Mouse (Mus musculus) megakaryocyte, adult 5-6 weeks (primary cell): ENCODE measurements around the gene Dnah2. TPM values are rescaled to one million over a fixed set of nuclear protein-coding genes. Genes with fewer than 3 reads are reported as not detected.
A peak's percentile ranks its signal among the peaks of the same experiment; 100 is the strongest.
"Not testable (repeated sequence)": the region's sequence is repeated elsewhere in the genome, so short reads cannot be mapped to it uniquely, and the experiment has no call there.

Source experiments
- ATAC-seq: 2 replicates; pipeline ENCODE4 v1.8.0; 2016; ENCODE audit warnings: mild to moderate bottlenecking, inconsistent platforms; ENCODE audit not compliant: poor library complexity, severe bottlenecking
- total RNA-seq, 2 experiments: library from RNA; stranded (forward) in 1 of 2; stranded (reverse) in 1 of 2; fragments of 153-499, 151-499 nt in 1 of 2; fragments of 221-1000, 200-1000 nt in 1 of 2; gene quantifications; 2 replicates each; pipeline versions ENCODE4 v1.2.3 to v1.2.4; 2015 to 2017

The Dnah2 gene
- total RNA-seq, 2 experiments from 2014 or later = 0.54 to 2.1 TPM

DNA sequence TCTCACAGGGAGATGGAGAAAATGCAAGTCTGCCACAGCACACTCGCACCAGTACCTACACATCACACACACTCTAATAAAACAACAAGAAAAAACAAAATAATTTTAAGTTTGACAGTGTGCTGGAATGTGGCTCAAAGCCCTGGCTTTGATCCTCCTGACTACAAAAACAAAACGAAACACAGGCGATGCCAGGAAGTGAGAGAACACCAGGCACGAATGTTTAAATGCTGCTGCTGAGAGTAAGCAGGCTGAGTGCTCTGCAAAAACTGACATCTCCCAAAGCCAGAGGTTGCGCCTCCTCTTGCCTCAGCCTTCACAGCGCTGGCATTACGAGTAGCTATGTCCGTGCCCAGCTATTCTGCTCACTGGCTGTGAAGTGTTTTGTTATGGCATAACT is 16.2 kb upstream of the Dnah2 start:
- ATAC-seq = no peak

DNA sequence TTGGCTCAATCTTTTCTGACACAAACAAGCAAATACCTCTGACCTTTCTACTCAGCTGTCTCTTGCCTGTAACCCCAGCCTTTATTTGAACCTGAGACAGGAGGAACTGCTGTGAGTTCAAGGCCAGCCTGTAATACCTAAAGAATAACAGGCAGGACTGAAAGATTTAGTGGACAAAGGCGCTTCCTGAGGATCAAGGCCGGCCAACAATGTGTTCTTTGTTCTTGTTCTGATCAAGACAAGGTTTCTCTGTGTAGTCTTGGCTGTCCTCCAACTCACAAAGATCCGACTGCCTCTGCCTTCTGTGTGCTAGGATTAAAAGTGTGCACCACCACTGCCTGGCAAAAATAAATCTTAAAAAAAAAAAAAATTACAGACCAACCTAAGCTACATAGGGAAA is 15.5 kb upstream of the Dnah2 start:
- no peak for ATAC-seq

DNA sequence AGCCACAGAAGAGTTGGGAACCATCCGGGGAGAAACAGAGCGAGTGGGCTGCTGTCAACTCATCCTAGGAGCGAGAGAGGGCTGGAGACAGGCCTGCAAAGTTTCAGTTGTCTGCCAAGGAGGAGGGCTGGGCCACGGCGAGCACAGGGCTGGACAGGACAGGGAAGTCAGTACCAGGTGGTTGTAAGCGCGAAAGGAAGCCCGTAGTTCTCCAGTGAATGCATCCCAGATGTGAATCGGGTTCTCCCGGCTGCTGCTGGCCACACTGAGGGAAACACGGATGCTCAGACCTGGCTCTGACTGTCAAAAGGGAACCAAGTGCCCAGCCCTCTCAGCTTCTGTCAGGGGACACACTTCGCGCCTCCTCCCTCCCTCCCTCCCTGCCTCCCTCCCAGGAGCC is 14.5 kb upstream of the Dnah2 start:
- ATAC-seq = no peak

DNA sequence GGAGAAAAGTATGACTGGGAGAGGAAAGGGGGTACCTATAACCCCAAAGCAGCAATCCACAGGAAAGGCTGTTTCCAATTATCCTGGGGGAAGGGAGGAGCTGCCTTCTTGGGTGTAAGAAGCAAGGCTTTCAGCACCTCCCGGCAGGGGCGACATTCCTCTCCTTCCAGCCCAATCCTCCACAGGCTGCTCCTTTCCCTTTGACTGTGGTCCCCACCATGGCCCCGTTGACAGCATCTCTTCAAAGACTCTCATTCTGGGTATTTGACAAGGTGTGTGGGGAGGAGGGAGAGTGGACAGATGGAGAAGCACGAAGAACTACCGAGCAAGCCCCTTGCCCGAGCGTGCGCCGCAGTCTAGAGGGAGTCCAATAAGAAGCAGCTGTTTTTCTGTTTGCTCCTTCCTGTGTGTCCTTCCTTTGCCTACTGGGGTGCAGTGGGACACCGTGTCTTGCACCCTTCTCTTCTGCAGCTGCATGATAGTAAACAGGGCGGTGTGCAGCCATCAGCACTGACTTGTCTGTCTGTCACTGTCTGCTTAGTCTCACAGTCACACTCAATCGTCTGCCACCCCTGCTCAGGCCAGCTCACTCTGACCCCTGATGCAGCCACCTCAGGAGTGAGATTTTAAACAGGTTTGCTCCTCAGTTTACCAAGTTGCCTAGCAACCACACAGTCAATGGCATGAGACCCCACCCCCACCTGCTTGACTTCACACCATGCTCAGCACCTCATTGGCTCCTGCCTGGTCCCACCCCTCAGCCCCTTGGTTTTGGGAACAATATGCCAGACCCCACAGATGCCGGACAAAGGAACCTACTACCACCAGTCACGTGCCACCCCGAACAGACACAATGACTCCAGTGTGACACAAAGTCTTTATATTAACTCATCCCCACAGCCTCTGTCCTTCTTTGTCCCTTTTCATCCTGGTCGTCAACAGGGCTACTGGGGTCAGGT is 12.3 kb upstream of the Dnah2 start:
- ATAC-seq = no peak

DNA sequence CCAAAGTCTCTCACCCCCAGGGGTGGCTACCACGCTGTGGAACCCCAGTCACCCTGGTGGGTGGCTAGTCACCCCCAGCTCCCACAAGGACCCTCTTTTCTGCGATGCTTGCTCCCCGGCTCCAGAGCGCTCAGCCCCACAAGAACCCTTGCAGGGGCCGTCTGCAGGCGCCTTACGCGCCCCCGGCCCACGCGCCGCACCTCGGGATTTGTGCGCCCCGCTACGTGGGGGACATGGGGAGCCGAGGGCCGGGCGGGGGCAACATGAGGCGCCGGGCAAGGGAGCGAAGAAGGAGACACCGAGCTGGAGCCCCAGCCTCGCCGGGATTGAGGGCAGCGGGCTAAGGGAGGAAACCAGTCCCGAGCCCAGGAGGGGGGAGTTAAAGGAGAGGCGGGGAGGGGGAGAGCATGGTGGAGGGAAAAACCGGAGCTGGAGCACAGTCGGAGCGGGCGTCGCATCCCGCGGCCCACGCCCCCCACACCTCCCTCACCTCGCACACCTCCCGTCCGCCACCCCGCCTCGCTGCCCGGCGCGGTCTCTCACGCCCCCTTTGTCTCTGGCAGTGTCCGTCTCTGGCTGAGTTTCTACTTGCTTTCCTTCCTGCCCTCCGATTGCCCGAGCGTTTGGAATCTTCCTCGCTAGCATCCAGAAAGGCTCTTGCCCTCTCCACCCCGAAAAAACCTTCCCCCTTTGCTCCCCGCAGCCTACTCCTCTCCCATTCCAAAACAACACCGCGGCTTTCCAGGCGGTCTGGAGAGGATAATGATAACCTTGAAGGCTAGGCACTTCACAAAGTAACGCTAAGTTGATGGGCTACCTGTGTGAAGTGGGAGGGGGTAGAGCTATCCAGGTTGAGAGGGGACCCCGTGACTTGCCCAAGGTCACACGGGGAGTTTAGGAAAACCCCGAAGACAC is 11.2 kb upstream of the Dnah2 start, which contains the start of gene Efnb3:
TSS of gene Efnb3 (minus strand) at position 355 of the 915 bp plus-strand sequence.
- ATAC-seq = no peak

DNA sequence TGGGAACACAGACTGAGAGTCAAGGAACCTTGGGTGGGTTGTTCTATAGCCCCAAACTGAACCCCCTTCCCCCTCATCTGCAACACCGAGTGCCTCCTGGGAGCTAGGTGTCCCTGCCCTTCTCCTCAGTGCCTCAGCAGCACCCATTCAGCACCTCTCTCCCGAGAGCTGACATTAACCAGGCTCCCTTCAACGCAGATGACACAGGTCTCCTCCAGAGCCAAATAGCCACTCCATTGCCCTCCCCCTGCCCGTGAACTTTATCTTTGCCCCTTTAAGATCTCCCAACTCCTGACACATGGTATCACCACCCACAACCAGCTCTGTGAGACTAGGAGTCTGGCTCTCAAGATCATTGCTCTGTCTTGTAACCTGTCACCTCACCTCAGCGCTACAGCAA is 10.3 kb upstream of the Dnah2 start:
- ATAC-seq = no peak

DNA sequence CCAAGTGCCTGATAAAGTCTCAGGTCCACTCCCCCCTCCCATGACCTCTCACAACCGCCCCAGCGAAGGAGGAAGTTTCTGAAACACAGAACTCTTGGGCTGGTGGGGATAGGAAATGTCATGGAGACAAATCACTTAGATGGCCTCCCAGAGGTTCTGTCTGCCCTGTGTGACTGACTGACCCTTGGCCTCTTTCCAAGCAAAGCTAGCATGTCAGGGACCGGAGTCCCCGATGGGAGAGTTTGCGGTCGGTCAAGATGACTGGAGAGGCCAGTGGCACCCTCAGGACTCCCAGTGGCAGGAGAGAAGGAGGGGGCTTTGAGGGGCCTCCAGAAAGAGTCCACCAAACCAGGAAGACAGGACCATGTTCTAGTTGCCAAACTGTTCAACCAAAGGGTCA is 9.8 kb upstream of the Dnah2 start:
- ATAC-seq = no peak

DNA sequence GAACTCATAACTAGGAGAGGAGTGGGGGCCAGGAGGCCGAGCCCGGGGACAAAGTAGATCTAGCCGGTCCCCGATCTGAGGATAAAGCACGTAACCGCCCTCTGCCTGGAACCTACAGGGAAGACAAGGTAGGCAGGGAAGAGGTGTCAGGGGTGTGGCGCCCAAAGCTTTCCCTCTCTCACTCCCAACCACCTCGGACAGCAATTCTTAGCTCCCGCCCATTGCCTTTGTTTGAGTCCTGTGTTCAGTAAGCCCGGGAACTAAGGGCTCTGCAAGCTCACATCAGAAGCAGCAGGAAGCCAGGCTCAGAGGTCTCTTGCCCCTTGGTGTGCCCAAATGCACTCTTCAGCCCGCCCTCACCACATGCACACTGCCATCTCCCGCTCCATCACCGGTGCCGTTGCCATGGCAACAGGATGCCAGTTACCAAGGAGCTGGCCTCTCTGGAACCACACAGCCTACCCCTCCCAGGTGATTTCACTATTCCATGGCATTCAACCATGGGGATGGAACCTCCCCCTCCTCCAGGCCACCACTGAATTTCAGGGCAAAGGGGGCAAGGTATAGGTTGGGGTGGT is 8.6 kb upstream of the Dnah2 start:
- no peak for ATAC-seq

DNA sequence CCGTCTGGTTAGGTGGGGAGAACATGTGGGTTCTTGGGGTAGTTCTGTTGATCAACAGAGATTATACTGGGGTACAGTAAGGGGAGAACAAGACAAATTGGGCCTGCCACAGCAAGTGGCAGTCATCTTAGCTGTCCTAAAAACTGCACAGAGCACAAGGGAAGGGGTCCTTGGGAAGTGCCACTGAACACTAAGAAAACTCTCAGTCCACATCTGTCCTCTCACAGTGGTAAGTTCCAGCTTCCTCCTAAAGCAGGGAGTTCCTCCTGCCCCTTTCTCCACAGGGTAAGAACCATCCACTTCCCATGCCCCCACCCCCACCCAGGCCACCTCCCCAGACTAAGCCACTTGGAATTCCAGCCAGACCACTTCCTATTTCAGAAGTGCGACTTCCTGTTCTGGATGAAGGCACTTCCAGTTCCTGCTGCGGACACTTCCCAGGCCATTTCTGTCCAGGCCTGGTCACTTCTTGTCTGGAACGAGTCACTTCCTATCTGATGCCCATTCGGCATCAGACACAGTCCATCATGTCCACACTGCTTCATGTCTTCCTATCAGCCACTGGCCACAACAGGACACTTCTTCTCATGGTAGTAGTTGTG is 5.7 kb upstream of the Dnah2 start:
- no peak; the same call in 1 of the 2 replicates for ATAC-seq

DNA sequence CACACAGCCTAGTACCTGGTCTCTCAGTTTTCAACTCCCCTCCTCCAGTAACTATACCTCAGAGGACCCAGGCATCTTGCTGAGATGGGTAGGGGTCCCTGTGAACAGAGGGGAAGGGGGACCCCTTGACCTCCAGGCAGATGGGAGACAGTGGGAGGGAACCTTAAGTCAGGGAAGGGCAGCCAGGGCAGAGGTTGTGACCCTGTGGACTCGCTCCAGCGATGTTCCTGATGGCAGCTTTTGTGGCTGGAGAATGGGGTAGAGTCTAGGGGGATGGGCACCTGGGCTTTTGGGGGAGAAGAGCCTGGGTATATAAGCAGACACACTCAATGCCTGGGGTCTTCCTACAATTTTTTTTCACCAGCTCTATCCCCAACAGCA is 4.4 kb upstream of the Dnah2 start:
- no peak for ATAC-seq

DNA sequence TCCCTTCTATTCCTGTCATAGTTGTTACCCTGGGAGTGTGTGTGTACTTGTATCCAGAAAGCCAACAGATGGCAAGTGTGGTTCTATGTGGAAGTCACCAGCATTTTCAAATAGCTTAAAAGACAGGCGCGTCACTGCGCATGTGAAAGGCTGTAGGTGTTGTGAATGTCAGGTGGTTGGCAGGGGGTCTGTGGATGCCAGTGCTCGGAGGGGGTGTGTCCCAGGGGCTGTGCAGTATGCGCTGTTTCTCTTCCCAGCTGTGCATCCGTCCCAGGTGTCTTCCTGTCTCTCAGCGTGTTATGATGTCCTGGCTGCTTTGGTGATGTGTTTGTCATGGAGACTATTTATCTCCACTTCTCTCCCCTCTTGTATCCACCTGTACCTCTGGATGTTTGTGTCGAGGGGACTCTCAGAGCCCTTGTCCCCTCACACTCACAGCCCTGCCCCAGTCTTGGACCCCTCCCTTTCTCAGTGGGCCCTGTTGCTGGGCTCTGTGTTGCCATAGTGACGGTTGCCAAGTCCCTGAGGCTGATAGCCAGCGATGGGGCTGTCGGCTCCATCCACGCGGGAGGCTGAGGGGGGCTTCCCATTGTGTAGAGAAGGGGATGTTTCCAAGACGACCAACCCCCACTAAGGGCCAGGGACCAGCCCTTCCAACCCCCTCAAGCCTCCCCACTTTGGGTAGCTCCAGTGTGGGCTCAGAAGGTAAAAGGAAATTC is 3.9 kb upstream of the Dnah2 start:
- ATAC-seq = no peak

DNA sequence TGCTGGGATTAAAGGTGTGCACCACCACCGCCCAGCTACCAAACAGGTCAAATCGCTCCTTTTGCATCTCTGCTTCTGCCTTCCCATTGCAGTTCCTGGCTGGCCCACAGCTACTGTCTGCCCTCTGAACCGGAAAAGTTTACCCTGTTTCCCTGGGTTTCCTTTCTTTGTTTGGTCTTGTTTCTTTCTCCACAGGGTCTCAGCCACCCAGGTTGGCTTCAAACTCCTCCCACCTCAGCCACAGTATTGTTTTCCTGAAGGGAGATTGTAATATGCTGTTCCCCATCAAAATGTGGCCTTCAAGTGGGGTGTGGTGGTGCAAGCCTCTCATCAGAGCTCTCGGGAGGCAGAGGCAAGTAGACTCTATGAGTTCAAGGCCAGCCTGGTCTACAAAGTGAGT is 2.4 kb upstream of the Dnah2 start:
- no peak for ATAC-seq

DNA sequence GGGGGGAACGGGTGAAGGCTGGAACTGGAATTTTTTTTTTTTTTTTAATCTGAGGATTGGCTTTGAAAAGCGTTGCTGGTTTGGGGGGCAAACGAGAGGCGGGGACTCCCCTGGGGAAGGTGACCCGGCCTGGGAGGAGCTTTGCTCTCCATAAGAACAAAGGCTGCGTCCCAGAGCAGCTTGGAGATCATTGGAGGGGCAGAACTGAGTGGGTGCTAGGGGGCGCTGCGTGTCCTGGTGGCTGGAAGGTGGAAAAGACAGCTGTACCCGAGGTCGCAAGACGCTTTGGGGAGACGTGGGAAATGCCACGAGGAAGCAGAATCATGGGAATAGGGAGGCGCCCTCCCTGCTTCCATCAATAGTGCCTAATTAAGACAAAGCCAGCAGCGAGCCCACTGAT is 1.8 kb downstream of the Dnah2 start:
- no peak for ATAC-seq

DNA sequence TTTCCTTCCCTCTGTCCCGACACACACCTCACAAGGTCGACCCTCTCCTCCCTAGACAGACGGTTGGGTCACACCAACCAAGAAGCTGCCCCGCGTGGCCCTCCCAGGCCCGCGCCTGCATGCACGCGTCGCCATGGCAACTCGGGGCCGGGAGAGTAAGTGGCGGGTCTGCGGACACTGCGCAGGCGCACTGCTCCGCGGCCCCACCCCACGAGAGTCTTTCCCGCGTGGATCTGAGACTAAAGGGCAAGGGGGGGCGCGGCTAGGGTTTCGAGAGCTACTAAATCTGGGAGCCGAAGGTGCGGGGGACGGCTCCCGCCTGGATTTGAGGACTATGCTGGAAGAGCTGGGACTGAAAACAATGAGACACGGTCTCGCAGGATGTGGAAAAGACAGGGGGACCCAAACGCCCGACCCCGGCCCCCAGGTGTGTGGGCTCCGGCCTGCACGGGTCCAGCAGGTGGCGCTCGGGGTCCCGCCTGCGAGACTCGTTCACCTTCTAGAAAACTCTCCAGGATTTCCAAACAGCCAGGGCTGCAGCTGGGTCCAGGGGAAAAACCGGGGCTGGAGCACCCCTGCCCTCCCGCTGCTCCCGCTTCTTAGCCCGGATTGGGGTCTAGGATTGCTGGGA is 2.4 kb downstream of the Dnah2 start:
- ATAC-seq = peak; percentile 49

DNA sequence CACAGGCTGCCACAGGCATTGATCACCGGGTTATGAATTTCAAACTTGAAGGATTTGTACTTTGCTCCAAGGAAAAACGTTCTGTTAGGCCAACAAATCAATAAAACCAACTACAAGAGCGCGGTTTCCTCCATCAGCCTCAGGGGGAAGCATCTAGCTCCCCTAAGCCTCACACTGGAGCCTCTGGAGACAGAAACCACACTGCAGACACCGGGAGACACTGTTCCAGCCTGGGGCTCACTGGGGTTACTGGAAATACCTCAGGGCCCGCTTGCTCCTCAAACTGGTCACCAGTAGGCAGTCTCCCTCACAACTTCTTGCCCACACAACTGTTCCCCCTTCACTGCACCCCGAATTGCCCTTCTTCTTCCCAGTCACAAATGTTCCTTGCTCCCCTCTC is 3.0 kb downstream of the Dnah2 start:
- no peak for ATAC-seq

DNA sequence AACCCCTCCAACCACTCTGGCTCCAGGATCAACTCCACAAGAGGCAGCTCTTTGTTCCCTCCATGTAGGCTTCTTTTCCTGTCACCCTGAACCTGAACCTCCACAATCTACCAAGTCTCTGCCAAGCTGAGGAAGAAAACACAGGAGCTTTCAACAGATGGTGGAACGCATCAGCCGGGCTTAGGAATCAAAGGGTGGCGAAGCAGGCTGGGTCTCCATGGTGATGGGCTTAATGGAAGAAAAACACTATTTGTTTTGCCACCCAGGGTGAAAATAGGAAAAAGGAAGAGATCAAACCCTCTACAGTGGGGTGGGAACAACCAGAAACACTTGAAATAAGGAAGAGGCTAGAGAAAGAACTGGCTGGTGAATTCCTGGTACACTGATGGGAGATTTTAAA is 5.3 kb downstream of the Dnah2 start:
- ATAC-seq = no peak

DNA sequence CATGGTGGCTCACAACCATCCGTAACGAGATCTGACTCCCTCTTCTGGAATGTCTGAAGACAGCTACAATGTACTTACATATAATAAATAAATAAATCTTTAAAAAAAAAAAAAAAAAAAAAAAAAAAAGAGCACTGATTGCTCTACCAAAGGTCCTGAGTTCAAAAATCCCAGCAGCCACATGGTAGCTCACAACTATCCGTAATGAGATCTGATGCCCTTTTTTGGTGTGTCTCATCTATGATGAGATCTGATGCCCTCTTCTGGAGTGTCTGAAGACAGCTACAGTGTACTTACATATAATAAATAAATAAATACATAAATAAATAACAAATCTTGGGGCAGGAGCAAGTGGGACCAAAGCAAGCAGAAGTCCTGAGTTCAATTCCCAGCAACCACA is 7.2 kb downstream of the Dnah2 start:
- not testable (repeated sequence) for ATAC-seq

DNA sequence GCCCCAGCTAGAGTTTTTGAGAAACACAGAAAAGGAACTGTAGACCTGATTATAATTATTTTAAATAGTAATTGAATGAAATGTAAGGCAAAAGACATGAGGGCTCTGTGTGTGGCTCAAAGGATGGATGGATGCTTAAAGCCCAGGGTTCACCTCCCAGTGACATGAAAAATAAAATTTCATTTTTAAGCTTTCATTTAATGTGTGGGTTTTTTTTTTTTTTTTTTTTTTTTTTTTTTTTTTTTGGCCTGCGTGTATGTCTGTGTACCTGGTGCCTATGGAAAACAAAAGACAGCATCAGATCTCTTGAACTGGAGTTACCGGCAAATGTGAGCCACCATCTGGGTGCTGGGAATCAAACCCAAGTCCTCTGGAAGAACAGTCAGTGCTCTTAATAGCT is 8.2 kb downstream of the Dnah2 start:
- no peak for ATAC-seq

DNA sequence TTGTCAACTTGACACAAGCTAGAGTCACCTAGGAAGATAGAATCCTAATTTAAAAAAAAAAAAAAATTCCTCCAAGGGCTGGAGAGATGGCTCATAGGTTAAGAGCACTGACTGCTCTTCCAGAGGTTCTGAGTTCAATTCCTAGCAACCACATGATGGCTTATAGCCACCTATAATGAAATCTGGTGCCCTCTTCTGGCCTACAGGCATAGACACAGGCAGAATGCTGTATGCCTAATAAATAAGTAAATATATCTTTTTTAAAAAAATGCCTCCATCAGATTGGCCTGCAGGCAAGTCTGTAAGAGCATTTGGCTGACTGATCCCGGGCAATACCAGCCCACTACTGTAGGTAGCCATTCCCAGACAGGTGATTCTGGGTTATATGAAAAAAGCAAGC is 13.9 kb downstream of the Dnah2 start:
- no peak for ATAC-seq
